Mouse (Mus musculus) lung, adult 2 months (tissue): ENCODE data around the gene Armc5.

Experiments used
- CTCF ChIP-seq: fragments of 200-500 bp; IDR thresholded peaks from 2 replicates; pipeline ENCODE4 v1.5.1; 2011; ENCODE audit warnings: mild to moderate bottlenecking, low read length, control low read depth; ENCODE audit not compliant: insufficient read depth
- POLR2A ChIP-seq: fragments of 200-500 bp; IDR thresholded peaks from 2 replicates; pipeline ENCODE4 v1.6.1; 2011; ENCODE audit warnings: low read depth, mild to moderate bottlenecking, control low read depth, low read length, borderline replicate concordance; ENCODE audit errors: extremely low read depth

- no peak for TF ChIP-seq CTCF
- no peak for TF ChIP-seq POLR2A
Measured at GRCm38 (mm10) chr7:128279750-128280149, 42.6 kb downstream of the Armc5 start.
